Mouse (Mus musculus): ENCODE measurements around the gene Dennd1c.

Gene Dennd1c

DNA sequence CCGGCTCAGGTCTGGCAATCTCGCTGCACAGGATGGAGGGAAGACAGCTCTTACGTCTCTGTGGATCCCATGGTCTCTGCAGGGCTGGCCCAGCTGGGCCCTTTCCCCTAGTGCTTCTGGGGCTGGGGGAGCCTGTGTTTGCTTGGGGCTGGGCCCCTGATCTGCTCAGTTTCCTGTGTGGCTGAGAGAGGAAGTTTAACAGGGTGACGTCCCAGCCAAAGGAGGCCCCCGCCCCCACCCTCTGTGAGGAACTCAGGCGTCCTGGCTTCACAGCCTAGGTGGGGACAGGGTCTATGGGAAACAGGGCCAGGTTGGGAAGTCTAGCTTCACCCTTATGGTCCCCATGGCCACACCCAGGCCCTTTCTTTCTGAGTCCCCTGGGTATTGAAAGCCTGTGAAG lies at the start of gene Dennd1c:
TSS of gene Dennd1c (minus strand) at position 179 of the 400 bp plus-strand sequence.
- no peak for DNase-seq

DNA sequence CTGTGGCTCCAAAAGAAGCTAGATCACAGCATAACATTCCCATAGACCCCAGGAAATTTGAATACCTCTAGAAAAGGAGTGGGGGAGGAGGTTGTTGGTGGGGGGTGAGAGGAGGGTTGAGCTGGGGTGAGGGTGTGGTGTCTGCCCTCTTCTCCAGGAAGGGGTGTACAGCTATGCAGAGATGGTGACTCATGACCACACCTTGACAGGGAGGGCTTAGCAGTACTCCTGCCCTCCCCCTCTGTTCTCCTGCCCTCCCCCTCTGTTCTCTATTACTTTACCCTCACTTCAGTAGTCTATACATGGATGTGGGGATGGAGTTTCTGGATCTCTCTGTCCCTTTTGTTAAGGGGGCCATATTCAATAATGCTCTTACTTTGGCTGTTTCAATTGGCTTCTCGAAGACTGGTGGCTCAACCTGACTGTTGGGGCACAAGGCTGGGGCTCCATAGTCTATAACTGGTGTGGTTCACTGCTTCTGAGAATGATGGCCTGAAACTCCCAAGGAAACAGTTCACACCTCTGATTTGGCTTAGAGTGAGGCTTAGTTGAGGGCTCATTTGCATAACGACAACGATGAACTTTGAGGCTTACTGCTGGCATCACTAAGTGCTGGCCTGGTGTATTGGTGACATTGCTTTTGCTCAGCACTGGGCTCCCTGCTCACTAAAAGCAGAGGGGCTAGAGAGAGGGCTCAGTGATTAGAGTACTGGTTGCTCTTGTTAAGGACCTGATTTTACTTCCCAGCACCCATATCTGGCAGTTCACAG lies 47.7 kb upstream of the Dennd1c start:
- DNase-seq: no peak

DNA sequence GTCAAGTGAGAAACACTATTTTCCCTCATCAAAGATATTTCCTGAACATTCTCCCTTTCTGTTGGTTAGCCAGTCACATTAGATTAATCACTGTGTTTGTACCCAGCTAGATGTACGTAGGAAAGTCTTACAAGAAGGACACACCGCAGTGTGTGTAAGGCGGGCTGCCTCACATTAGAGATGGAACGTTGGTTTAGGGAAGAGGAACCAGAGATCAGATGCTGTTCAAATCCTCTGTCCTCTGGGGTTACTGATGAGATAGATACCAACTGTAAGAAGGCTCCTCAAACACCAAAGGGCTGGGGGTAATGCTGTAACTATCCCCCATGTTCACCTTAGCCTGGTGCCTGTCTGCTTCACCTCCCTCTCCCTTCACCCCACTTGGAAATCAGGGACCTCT lies 46.5 kb upstream of the Dennd1c start:
- no peak for DNase-seq

DNA sequence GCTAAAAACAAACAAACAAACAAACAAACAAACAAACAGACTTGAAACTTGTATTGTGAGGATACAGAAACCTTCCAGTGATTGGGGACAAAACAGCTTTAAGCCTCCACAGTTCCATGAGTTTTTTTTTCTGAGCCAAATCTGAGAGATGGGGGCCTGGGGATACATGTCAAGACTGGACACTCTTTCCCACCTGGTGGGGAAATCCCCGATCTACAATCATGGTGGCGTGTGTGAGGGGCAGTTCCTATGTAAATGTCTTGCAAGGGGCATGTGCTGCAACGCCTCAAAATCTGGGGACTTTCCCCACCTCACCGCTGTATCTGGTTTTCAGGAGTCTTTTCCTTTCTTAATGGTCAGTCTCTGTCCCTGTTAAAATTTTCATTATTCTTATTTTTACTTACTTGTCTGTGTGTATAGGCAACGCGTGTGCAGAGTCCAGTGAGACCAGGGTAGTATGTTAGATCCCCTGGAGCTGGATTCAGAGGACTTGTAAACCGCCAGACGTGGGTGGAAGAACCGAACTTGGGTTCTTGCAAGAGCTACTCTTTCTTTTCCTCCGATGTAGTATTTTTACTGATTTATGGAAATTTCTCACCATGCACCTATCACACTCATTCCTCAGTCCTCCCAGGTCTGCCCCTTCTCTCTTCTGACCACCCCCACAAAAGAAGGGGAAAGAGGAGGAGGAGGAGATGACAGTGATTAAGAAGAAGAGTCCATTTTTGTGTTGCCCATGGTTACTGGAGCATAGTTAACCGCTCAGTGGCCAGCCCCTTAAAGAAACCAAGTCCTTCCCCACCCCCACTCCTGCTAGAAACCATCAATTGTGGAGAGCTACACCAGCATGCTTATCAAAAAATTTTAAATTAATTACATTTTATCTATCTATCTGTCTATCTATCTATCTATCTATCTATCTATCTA lies 45.1 kb upstream of the Dennd1c start:
- no peak for DNase-seq

DNA sequence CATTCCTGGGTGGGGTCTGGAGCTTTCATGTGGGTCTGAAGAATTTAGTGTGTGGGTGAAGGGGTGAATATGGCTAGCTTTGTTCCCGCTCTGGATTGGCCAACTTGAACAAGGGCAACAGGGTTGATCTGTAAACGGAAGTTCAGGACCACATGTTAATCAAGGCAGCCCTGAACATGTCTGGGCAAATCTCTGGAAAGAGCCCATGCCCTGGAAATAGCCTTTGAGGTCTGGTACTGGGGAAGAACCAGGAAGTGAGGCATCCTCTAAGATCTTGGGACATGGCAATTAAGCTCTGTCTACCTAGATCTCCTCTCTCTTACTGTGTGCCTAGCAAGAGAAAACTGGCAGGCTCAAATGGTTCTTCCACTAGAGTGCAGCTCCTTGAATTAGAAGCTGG lies 43.5 kb upstream of the Dennd1c start:
- no peak for DNase-seq

DNA sequence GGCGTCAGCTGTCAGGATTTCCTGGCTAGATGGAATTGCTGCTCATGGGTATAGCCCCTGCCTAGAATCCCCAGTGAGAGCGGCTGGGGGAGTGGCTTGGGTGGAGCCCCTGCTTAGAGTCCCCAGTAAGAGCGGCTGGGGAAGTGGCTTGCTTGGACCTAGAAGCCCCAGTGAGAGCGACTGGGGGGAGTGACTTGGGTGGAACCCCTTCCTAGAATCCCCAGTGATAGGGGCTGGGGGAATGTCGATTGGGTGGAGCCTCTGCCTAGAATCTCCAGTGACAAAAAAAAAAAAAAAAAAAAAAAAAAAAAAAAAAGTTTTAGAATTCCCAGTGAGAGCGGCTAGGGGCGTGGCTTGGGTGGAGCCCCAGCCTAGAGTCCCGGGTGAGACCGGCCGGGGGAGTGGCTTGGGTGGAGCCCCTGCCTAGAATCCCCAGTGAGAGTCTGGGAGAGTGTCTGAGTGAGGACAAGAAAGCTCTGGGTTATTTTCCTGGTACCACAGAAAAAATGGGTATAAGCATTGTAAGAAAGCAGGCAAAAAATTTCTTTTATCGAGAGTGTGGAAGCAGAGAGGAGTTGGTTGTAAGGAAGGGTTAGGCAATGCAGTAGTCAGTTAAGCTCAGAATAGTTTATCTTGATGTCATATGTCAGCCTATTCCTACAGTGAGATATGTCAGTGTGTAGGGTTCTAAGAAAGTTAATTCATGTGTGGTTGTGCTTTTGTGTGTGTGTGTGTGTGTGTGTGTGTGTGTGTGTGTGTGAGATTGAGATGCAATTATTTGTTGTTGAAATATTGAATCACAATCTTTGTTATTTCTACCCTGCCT lies 40.4 kb upstream of the Dennd1c start:
- peak in 1 of 2 experiments; percentile 48 for DNase-seq

DNA sequence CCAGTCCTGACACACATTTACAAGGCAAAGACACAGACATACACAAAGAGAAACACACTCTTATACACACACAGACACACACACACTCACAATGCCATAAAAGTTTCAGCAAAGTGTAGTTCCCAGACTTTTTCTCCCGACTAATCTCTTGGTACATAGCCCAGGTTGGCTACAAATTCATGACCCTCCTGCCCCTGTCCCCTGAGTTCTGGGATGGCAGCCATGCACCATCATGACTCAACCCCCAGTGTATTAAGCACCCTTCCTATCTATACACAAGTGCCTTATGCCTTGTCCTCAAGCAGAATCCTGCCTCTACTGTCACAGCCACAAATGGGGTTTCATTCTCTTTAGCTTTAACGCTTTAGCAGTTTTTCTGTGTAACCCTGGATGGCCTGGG lies 38.5 kb upstream of the Dennd1c start:
- DNase-seq: no peak

DNA sequence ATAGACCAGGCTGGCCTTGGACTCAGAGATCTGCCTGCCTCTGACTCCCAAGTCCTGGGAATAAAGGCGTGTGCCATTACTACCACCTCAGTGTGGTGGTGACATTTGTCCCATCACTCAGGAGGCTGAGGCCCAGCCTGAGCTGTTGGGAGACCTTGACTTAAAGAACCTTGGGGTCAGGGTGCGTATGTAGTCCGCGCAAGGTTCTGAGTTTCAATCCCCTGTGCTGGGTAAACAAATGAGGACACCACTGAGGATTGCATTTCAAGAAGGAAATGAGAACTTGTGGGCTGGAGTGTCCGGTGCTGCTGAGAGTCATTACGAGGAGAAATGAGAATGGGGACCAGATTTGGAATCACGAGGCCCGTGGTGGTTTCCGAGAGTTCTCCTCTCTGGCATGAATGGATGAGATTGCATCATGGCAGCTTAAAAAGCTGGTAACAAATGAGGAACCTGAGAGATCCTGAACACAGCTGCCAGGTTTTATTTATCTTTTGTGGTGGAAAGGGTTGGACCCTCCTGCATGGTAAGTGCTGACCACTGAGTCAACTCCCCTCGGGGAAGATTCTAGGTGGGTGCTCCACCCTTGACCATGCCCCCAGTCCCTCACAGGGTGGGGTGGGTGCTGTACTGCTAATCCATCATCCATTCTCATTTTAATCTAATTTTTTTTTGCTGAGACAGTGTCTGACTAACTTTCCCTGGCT lies 34.6 kb upstream of the Dennd1c start:
- DNase-seq: no peak

DNA sequence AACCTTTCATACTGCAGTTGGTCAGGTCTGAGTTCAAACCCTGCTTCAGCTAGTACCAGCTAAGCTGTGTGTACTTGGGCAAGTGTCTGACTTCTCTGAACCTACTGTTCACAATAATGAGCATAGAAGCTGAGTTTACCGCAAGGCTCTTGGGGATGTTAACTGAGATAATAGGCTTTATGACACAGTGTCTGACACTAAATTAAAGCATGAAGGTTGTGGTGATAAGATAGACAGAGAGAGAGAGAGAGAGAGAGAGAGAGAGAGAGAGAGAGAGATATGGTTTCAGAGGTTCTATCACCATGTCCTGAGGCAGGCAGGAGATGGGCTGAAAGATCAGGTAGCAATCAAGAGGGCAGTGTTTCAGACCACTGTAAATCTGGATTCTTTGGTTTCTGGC lies 31.7 kb upstream of the Dennd1c start:
- no peak for DNase-seq

DNA sequence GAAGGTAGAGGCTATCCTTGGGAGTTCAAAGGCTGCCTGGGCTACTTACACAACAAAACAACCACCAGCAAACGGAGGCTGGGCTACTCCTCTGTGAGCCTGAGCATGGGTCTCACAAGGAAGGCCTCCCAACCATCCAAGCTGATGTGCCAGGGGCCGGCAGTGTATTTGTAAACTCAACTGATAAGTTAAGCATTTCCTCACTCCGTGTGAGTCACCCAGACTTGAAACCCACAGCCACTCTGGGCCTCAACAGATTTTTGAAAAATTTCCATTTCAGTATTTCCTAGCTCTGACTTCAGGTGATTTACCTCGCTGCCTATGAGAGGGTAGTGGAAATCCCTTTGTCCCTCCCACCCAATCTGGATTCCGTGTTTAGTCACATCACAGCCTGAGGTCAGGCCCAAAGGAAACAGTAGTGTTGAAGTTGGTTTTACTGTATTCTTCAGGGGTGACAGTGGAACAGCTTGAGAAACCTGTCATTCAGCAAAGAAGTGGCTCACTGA lies 30.4 kb upstream of the Dennd1c start:
- no peak for DNase-seq

DNA sequence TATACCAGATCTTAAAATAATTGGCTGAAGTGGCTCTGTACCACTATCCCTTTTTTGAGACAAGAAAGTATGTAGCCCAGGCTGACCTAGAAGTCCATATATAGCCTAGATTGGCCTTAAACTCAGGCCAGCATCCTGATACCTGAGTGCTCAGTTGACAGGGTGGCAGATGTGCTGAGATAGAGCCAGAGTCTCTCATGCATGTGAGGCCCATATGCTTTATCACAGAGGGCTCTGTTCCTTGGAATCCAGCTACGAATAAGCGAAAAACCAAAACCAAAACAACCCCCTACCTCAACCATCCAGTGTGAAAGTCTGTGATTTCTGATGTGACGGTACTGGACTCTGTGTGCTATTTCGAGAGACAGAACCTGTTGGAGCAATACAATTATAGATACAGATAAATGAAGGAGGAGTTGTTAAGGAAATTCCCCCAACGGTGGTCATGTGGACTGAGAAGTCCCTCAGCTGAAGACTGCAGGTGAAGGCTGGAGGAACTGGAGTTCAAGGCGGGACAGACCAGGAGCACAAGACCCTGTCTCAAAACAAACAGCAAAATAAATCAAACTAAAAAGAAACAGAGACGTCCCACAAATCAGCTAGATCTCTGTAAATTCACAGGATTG lies 29.8 kb upstream of the Dennd1c start:
- no peak for DNase-seq

DNA sequence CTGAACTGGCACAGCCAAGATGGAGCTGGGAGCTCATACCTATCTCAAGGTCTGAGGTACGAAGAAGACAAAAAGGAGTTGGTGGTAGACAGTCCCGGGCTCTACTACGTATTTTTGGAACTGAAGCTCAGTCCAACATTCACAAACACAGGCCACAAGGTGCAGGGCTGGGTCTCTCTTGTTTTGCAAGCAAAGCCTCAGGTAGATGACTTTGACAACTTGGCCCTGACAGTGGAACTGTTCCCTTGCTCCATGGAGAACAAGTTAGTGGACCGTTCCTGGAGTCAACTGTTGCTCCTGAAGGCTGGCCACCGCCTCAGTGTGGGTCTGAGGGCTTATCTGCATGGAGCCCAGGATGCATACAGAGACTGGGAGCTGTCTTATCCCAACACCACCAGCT lies 28.8 kb upstream of the Dennd1c start:
- no peak for DNase-seq

DNA sequence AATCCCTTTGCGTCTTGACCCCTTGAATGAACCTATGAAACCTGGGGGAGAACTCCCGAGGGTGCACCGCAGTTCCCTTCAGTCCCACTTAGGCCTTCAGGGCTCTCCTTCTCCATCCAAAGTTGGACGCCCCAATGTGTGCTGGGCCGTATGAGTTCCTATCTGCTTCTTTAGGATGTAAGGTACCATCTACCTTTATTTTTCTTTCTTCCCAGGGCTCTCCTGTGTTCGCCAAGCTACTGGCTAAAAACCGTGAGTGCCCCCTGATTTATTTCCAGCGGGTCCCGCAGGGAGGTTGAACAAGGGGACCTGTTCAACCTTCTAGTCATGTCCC lies 27.7 kb upstream of the Dennd1c start:
- no peak for DNase-seq

DNA sequence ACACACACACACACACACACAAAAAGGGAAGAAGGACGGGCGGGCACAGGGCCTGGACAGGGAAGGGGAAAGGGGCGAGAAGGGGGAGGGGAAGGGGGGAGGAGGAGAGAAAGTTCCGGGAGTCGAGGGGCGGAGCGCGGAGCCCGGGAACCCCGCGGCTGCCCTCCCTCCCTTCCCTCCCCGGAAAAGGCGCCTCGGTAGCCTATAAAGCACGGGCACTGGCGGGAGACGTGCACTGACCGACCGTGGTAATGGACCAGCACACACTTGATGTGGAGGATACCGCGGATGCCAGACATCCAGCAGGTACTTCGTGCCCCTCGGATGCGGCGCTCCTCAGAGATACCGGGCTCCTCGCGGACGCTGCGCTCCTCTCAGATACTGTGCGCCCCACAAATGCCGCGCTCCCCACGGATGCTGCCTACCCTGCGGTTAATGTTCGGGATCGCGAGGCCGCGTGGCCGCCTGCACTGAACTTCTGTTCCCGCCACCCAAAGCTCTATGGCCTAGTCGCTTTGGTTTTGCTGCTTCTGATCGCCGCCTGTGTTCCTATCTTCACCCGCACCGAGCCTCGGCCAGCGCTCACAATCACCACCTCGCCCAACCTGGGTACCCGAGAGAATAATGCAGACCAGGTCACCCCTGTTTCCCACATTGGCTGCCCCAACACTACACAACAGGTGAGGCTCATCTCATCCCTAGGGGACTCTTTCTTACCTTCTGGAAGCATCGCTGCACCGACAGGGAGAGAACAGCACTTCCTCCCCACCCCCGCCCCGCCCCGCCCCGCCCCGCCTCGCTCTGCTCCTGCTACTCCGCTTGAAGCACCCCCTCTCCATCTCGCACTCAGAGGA lies 27.1 kb upstream of the Dennd1c start, which contains the start of gene Tnfsf9:
TSS of gene Tnfsf9 (plus strand) at position 145 of the 854 bp plus-strand sequence.
- DNase-seq: peak; percentile 36 to 50

DNA sequence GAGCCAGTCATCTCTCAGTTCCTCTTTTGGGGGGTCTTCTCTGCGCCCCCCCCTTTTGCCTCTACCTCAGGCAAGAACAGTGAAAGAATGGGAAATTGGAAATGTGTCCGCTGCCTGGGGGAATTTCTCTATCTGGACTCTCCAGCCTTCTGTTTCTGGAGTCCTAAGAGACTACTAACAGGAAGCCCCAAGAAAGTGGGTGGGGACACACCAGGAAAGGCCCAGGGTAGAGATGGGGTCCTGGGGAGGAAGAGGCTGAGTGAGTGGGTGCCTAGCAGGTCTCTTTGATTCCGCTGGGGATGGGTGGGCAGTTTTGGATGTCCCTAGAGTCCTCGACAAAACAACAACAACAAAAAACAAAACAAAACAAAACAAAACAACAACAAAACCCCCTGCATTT lies 26.2 kb upstream of the Dennd1c start:
- no peak for DNase-seq

DNA sequence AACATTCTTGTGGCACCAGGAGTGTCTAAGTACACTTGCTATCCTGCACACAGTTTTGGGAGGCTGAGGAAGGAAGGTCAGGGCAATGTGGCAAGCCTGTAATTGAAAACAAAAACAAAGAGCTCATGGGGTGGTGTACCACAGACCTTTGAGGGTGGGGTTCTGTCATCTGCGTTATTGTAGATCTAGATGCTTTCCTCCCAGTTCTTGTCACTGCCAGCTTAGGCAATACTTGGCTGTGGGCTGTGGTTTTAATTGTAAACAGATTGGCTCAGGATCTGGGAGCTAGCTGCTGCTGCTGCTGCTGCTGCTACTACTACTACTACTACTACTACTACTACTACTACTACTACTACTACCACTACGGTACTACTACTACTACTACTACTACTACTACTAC lies 24.0 kb upstream of the Dennd1c start:
- no peak for DNase-seq

DNA sequence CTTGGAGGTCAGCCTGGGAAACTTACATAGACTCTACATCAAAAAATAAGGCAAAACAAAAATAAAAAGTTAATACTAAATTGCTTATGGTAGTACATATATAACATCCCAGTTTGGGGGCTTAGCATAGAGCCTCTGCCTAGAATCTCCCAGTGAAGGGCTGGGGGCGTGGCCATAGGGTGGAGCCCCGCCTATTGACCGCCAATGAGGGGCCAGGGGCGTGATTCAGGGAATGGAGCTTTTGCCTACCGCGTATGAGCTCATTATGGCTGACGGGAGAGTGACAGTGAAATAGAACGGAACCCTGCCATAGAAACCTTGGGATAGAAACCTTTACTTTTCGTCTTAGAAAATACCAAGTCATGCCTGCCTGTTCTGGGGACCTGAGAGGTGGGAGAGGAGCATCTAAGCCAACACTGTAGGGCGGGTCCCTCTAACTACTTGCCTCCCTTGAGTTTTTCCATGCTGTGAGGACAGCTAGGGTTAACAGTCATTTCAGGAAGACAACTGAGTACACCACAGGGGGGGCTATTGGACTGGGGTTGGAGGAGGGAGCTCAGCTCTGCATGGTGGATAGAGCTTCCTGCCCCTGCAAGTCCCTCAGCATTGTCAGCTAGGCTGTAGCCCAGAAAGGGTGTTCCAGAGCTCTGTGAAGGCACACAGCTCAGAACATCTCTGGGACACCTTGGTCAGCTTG lies 21.5 kb upstream of the Dennd1c start:
- DNase-seq: no peak

DNA sequence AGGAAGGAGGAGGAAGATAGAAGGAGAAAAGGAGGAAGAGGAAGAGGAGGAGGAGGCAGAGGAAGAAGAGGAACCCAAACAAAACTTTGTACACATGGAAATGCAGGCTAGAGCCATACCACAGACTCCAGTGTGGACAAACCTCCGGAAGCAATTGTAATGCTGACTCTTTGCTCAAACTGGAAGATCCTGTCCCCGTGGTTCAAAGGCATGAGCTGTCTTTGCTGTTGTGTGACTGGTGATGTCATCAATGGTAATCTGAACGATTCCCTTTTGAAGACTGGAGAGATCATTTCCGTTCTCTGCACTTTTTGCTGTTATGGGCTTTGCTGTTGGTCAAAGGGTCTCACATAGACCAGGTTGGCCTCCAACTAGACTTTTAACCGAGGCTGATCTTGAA lies 20.0 kb upstream of the Dennd1c start:
- no peak for DNase-seq

DNA sequence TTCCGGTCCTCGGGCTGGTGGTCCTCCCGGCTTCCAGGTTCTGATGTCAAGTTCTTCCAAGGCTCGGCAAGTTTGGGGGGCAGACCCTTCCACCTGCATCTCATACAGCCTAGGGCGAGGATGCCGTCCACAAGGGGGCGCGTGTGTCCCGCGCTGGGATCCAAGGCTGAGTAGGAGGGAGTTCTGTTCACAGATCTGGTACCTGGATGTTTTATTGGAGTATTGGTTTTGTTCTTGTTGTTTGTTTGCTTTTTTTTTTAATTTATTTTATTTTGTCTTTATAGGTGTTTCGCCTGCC lies 18.3 kb upstream of the Dennd1c start:
- peak; percentile 82 to 89 for DNase-seq

DNA sequence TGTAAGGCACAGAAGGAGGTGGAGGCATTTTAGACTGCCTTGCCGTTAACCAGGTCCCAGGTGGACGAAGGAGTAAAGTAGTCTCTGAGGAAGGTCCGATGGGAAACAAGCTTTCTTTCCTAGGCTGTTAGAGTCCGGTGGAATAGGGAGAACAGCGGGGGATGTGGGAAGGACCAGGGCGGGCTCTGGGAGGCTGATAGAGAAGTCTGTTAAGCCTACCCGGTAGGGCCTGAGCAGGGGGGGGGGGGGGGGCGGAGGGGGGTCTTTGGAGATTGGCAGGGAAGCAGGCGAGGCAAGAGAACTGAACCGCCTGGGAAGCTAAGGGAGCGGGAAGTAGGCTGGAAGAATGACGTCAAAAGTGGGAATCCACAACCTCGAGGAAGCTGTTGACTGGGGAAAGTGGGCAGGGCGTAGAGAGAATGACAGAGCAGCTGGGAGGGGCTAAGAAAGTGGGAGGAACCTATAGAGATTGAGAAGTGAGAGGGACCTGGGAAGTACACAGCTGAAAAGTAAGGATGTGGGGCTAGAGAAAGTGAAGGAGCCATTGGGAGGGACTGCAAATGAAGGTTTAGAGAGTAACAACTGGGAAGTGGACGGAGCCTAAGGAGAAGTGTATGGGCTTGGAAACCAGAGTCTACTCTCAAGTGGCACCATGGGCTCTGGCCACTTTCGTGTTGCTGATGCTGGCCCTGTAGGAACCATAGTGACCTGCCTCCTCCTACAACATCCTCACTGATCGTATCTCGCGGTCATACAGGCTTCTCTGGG lies 17.7 kb upstream of the Dennd1c start:
- DNase-seq: peak; percentile 62 to 64
